Mouse (Mus musculus): ENCODE measurements at regions not wholly inside any gene's neighbourhood (a gene's known extent, or its start where the extent isn't known, plus 50 kb on each side); places are given as distances from the start of the nearest gene placed in this dataset.
A peak's percentile ranks its signal among the peaks of the same experiment; 100 is the strongest.

DNA sequence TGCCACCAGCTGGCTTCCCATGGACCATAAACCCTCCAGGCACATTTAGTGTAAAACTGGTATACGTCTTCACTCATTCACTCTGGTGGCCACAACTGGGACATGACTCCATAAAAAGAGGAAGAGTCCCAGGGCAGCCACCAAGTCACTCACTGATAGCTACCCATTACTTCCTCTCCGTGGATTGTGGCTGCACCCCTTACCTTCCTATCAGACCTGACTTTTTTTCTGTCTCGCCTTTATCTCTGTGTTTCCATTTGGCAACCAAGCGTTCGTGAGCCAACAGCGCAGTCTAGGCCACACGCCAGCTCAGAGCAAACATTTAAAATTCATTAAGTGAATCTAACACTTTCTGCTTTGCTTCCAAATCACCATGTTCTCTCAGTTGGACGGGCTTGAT, 53.9 kb upstream of the Slc44a1 start:
- no peak overlapping the region for H3K27ac ChIP-seq
- no peak overlapping the region for H3K9ac ChIP-seq
- H3K4me1 ChIP-seq, result no peaks in the 10 kb centered on the region
- H3K4me3 ChIP-seq (replicated peaks), result no peak overlapping the region
- H3K36me3 ChIP-seq (replicated peaks), result no peaks in the 10 kb centered on the region
- H3K4me2 ChIP-seq, result no peak overlapping the region
- no peaks in the 10 kb centered on the region for H3K27me3 ChIP-seq
- no peaks in the 10 kb centered on the region for H3K9me3 ChIP-seq
- 92% methylated on average over 8 of the region's 8 CpGs for WGBS
- no peak for ATAC-seq (ENCODE audit: low FRiP score)

DNA sequence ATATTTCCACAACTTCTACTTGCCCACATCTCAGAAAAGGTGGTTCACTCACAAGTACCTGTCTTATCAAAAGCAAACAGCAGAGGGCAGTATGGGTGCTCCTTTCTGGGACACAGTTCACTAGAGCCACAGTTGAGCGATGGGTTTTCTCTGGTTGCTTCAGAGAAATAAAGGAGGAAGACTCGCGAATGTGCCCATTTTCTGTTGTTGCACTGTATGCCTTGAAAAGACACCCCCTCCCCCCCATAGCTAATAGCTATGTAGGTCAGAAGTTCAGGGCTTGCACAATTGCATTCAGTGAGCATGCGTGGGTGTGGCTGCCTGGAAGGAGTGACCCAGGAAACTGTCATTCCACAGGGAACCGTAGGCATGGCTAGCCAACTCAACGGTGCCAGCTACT, 55.5 kb upstream of the Slc44a1 start:
- no peak overlapping the region for H3K9ac ChIP-seq
- no peaks in the 10 kb centered on the region for H3K36me3 ChIP-seq (replicated peaks)
- H3K4me1 ChIP-seq, result no peaks in the 10 kb centered on the region
- peak; percentile 61; the same call in 1 of the 2 replicates for ATAC-seq (ENCODE audit: low FRiP score)
- WGBS, result 41% methylated on average over 6 of the region's 6 CpGs
- H3K4me2 ChIP-seq, result no peak overlapping the region
- no peak overlapping the region for H3K27ac ChIP-seq
- H3K9me3 ChIP-seq, result no peaks in the 10 kb centered on the region
- no peaks in the 10 kb centered on the region for H3K27me3 ChIP-seq
- H3K4me3 ChIP-seq (replicated peaks), result no peak overlapping the region

DNA sequence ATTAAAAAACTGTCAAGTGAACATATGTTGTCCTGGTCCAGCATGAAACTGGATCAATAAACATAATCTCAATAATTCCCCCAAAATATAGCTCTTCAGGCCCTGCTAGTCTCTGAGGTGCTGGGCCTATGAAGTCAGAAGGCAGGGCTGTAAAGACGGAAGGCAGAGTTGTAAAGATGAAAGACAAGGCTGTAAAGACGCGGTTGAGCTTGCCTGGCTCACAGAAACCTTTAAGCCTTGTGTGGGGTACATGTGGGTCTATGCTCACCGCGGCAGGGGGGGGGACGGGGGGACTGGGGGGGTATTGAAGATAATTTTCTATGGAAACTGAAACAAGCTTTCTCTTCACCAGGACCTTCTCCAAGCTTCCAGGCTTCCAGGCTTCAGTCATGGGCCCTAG, 56.1 kb upstream of the Slc44a1 start:
- no peak overlapping the region for H3K9ac ChIP-seq
- no peak for ATAC-seq (ENCODE audit: low FRiP score)
- H3K4me2 ChIP-seq, result no peak overlapping the region
- no peak overlapping the region for H3K27ac ChIP-seq
- no peak overlapping the region for H3K4me3 ChIP-seq (replicated peaks)
- H3K4me1 ChIP-seq, result no peaks in the 10 kb centered on the region
- no peaks in the 10 kb centered on the region for H3K9me3 ChIP-seq
- WGBS, result 83% methylated on average over 6 of the region's 6 CpGs
- H3K27me3 ChIP-seq, result no peaks in the 10 kb centered on the region
- H3K36me3 ChIP-seq (replicated peaks), result no peaks in the 10 kb centered on the region

- WGBS, result 72% methylated on average over 4 of the region's 4 CpGs
- Histone ChIP-seq H3K27ac (no peak overlapping the region), H3K4me3 (replicated peaks) (no peak overlapping the region), H3K9me3 (no peaks in the 10 kb centered on the region), H3K4me1 (no peaks in the 10 kb centered on the region), H3K36me3 (replicated peaks) (no peaks in the 10 kb centered on the region), H3K4me2 (no peak overlapping the region), H3K9ac (no peak overlapping the region), H3K27me3 (no peaks in the 10 kb centered on the region)
- no peak for ATAC-seq (ENCODE audit: low FRiP score)
Measured at GRCm38 (mm10) chr4:53382012-53382411, 58.2 kb upstream of the Slc44a1 start.

DNA sequence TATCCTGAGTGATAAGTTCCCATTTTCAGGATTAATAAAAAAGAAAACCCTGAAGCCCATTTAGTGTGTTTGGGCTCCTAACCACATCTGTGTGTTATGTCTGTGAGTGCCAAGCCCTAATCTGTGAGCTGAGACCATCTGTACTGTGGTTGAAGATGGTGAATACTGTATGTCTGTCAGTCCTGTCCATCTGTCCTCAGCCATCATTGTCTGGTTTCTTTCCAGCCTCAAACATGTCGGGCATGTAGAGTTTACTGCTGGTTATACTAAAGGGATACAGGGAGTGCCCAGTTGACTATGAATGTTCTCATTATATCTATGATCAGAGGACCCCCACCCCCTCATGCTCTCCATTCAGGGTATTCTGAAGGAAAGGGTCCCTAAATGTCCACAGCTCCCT, 60.4 kb upstream of the Slc44a1 start:
- ATAC-seq (ENCODE audit: low FRiP score), result no peak
- Histone ChIP-seq H3K4me2 (no peak overlapping the region), H3K27me3 (no peaks in the 10 kb centered on the region), H3K4me1 (no peaks in the 10 kb centered on the region), H3K9ac (no peak overlapping the region), H3K27ac (no peak overlapping the region), H3K4me3 (replicated peaks) (no peak overlapping the region), H3K36me3 (replicated peaks) (no peaks in the 10 kb centered on the region), H3K9me3 (no peaks in the 10 kb centered on the region)
- 94% methylated on average over 1 of the region's 1 CpGs for WGBS

GRCm38 (mm10) chr4:53376995-53377394, 63.2 kb upstream of the Slc44a1 start:
- H3K4me2 ChIP-seq, result no peak overlapping the region
- ATAC-seq (ENCODE audit: low FRiP score), result no peak
- H3K9ac ChIP-seq, result no peak overlapping the region
- no peak overlapping the region for H3K27ac ChIP-seq
- H3K4me3 ChIP-seq (replicated peaks), result no peak overlapping the region
- no peaks in the 10 kb centered on the region for H3K36me3 ChIP-seq (replicated peaks)
- 76% methylated on average over 4 of the region's 4 CpGs for WGBS
- no peaks in the 10 kb centered on the region for H3K4me1 ChIP-seq
- H3K27me3 ChIP-seq, result no peaks in the 10 kb centered on the region
- H3K9me3 ChIP-seq, result no peaks in the 10 kb centered on the region

GRCm38 (mm10) chr4:53356374-53356773, 83.8 kb upstream of the Slc44a1 start:
- peaks cover 14% of the 10 kb centered on the region; the same call in 1 of the 2 replicates for H3K4me1 ChIP-seq
- H3K4me2 ChIP-seq, result no peak overlapping the region
- no peaks in the 10 kb centered on the region for H3K27me3 ChIP-seq
- no peak overlapping the region for H3K27ac ChIP-seq
- no peak overlapping the region for H3K9ac ChIP-seq
- H3K36me3 ChIP-seq (replicated peaks), result no peaks in the 10 kb centered on the region
- no peaks in the 10 kb centered on the region for H3K9me3 ChIP-seq
- no peak for ATAC-seq (ENCODE audit: low FRiP score)
- WGBS, result 83% methylated on average over 2 of the region's 2 CpGs
- no peak overlapping the region for H3K4me3 ChIP-seq (replicated peaks)

DNA sequence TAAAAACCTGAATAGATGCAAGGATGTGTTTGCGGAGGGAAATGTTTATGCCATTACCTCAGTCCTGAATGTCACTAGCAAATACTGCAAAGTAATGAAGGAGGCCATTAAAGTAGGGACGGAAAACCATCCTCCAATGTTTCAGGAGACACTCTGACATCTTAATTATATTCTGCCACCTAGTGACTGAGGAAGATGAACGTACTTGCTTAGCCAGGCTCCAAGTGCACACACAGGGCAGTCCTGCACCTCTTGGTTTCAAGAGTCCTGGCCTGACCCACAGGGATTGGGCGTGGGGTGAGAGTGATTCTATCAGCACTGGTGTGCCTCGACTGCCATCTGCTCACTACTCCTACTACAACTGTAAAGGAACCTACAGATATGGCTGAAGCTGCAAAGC, 85.3 kb upstream of the Slc44a1 start:
- H3K4me3 ChIP-seq (replicated peaks), result no peak overlapping the region
- H3K4me1 ChIP-seq, result peaks cover 14% of the 10 kb centered on the region; the same call in 1 of the 2 replicates
- WGBS, result 27% methylated on average over 5 of the region's 5 CpGs
- H3K27me3 ChIP-seq, result no peaks in the 10 kb centered on the region
- peak; percentile 67; the same call in 1 of the 2 replicates for ATAC-seq (ENCODE audit: low FRiP score)
- no peak overlapping the region for H3K4me2 ChIP-seq
- no peaks in the 10 kb centered on the region for H3K9me3 ChIP-seq
- no peaks in the 10 kb centered on the region for H3K36me3 ChIP-seq (replicated peaks)
- H3K27ac ChIP-seq, result no peak overlapping the region
- H3K9ac ChIP-seq, result no peak overlapping the region

DNA sequence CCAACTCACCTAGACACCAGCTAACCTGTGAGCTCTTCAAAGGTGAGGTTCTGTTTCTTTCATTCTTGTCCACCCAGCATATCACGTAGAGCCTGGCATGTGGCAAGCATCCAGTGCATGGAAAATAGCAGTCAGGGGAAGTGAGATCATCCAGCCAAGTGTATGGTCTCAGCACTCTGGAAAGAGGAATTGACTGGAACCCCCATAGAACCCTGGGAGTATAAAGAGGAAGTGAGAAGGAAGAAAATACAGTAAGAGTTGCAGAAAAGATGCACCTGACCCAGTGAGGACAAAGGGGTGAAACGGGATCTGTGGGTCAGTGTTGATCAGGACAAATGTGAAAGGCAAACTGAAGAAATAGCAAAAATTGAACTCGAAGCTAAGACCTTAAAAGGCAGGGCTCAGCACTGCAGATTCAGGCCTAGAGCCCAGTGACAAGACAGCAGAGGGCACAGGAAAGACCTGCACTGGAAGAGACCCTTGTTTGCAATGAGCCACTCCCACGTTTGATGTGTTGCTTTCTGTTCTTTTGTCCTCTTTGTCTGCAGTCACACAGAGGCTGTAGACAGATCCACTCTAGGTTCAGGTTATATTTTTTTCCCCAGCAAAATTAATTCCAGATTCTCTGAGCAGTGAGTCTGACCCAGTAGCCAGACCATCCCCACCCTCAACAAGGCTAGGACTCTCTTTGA, 86.7 kb upstream of the Slc44a1 start:
- WGBS, result 61% methylated on average over 4 of the region's 4 CpGs
- no peak overlapping the region for H3K4me3 ChIP-seq (replicated peaks)
- H3K36me3 ChIP-seq (replicated peaks), result no peaks in the 10 kb centered on the region
- no peak for ATAC-seq (ENCODE audit: low FRiP score)
- no peak overlapping the region for H3K9ac ChIP-seq
- no peaks in the 10 kb centered on the region for H3K9me3 ChIP-seq
- H3K4me1 ChIP-seq, result peaks cover 14% of the 10 kb centered on the region; the same call in 1 of the 2 replicates
- no peak overlapping the region for H3K4me2 ChIP-seq
- no peaks in the 10 kb centered on the region for H3K27me3 ChIP-seq
- H3K27ac ChIP-seq, result no peak overlapping the region

- H3K27ac ChIP-seq, result no peak overlapping the region
- H3K36me3 ChIP-seq (replicated peaks), result no peaks in the 10 kb centered on the region
- WGBS, result 85% methylated on average over 4 of the region's 4 CpGs
- no peak overlapping the region for H3K4me3 ChIP-seq (replicated peaks)
- no peaks in the 10 kb centered on the region for H3K9me3 ChIP-seq
- H3K9ac ChIP-seq, result no peak overlapping the region
- ATAC-seq (ENCODE audit: low FRiP score), result no peak
- peaks cover 14% of the 10 kb centered on the region; the same call in 1 of the 2 replicates for H3K4me1 ChIP-seq
- no peak overlapping the region for H3K4me2 ChIP-seq
- H3K27me3 ChIP-seq, result no peaks in the 10 kb centered on the region
Measured at GRCm38 (mm10) chr4:53351104-53351607, 89.1 kb upstream of the Slc44a1 start.

DNA sequence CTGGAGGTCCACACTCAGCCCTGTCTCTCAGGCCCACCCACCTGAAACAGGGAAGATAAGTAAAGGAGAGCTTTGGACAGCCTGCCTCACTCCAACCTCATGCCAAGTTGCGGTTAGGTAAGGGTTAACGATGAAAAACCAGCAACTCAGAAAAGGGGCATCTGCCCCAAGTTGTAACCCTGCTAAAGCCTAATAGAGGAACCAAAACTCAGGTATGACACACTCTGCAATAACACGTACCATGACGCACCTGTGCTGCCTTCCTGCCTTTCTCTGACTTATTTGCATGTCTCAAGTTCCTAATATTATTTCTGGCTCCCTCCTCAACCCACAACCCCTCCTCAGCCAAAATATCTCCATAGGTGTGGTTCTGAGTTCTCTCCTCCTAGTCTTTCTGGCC, 94.9 kb upstream of the Slc44a1 start:
- Histone ChIP-seq H3K4me1 (no peaks in the 10 kb centered on the region), H3K27me3 (no peaks in the 10 kb centered on the region), H3K9ac (no peak overlapping the region), H3K36me3 (replicated peaks) (no peaks in the 10 kb centered on the region), H3K4me3 (replicated peaks) (no peak overlapping the region), H3K4me2 (no peak overlapping the region), H3K9me3 (0 out of 2 replicates have a peak, but pooled peaks cover 6% of the 10 kb centered on the region), H3K27ac (no peak overlapping the region)
- ATAC-seq (ENCODE audit: low FRiP score), result no peak
- 92% methylated on average over 4 of the region's 4 CpGs for WGBS

GRCm38 (mm10) chr4:53344546-53344945, 95.7 kb upstream of the Slc44a1 start:
- Histone ChIP-seq H3K9me3 (0 out of 2 replicates have a peak, but pooled peaks cover 6% of the 10 kb centered on the region), H3K27me3 (no peaks in the 10 kb centered on the region), H3K9ac (no peak overlapping the region), H3K4me3 (replicated peaks) (no peak overlapping the region), H3K27ac (no peak overlapping the region), H3K36me3 (replicated peaks) (no peaks in the 10 kb centered on the region), H3K4me2 (no peak overlapping the region), H3K4me1 (0 out of 2 replicates have a peak, but pooled peaks cover 2% of the 10 kb centered on the region)
- ATAC-seq (ENCODE audit: low FRiP score), result no peak
- WGBS, result 87% methylated on average over 8 of the region's 8 CpGs

DNA sequence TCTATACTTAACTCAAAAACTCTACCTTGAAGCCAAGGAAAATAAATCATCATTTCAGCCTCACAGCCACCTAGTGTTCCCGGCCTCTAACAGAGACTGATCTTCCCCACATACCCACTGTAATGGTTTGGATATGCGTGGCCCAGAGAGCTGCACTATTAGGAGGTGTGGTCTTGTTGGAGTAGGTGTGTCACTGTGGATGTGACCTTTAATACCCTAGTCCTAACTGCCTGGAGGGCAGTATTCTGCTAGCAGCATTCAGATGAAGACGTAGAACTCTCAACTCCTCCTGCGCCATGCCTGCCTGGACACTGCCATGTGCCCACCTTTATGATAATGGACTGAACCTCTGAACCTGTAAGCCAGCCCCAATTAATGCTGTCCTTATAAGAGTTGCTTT, 99.0 kb upstream of the Slc44a1 start:
- peaks cover 5% of the 10 kb centered on the region; the same call in 1 of the 2 replicates for H3K4me1 ChIP-seq
- no peak overlapping the region for H3K4me2 ChIP-seq
- no peak overlapping the region for H3K4me3 ChIP-seq (replicated peaks)
- no peaks in the 10 kb centered on the region for H3K27me3 ChIP-seq
- no peaks in the 10 kb centered on the region for H3K36me3 ChIP-seq (replicated peaks)
- WGBS, result 95% methylated on average over 4 of the region's 4 CpGs
- no peak overlapping the region for H3K27ac ChIP-seq
- no peak overlapping the region for H3K9ac ChIP-seq
- ATAC-seq (ENCODE audit: low FRiP score), result no peak
- 0 out of 2 replicates have a peak, but pooled peaks cover 6% of the 10 kb centered on the region for H3K9me3 ChIP-seq
